Mouse (Mus musculus): ENCODE measurements around the gene Dnah6. TPM values are rescaled to one million over a fixed set of nuclear protein-coding genes. Genes with fewer than 3 reads are reported as not detected.

The Dnah6 gene
- polyA plus RNA-seq, 1 experiment from 2014 or later: 0.02 TPM

DNA sequence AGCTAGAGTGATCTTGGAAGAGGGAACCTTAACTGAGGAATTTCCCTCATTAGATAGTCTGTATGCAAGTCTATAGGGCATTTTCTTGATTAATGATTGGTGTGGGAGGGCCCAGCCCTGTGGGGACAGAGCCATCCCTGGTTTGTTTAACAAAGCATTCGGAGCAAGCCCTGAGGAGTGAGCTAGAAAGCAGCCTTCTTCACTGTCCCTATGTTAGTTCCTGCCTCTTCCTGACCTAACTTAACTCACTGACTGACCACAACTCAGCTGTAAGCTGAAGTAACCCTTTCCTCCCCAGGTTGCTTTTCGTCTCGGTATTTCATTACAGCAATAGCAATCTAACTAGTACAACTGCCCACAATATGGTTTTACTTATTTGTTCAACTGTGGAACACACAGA is 39.0 kb downstream of the Dnah6 start:
- H3K27ac ChIP-seq: no peak overlapping the region
- no peak overlapping the region for H3K4me3 ChIP-seq
- no peaks in the 10 kb centered on the region for H3K9me3 ChIP-seq (replicated peaks)
- H3K4me2 ChIP-seq: no peak overlapping the region
- no peaks in the 10 kb centered on the region for H3K27me3 ChIP-seq (replicated peaks)
- 10% methylated on average over 3 of the region's 3 CpGs for WGBS (ENCODE audit: insufficient replicate concordance)
- no peaks in the 10 kb centered on the region for H3K4me1 ChIP-seq
- no peaks in the 10 kb centered on the region for H3K36me3 ChIP-seq
- no peak for ATAC-seq
- H3K9ac ChIP-seq: no peak overlapping the region

DNA sequence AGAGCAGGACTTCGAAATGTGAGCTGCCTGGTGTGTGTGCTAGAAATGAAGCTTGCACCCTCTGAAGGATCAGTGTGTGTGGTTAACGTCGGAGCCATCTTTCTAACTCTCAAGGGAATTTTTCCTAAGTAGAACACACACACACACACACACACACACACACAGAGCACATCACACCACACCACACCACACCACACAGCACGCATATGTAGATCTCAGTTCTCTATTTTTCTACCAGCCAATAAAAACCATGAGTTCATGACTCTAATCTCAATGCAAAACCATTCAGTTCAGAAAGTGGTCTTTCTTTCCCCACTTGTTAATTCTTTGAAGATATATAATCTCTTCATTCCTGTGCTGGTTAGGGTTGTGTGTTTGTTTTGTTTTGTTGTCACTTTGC is 39.4 kb downstream of the Dnah6 start:
- no peaks in the 10 kb centered on the region for H3K4me1 ChIP-seq
- WGBS (ENCODE audit: insufficient replicate concordance): 55% methylated on average over 4 of the region's 4 CpGs
- H3K9ac ChIP-seq: no peak overlapping the region
- H3K9me3 ChIP-seq (replicated peaks): no peaks in the 10 kb centered on the region
- H3K4me3 ChIP-seq: no peak overlapping the region
- ATAC-seq: no peak
- H3K36me3 ChIP-seq: no peaks in the 10 kb centered on the region
- no peak overlapping the region for H3K27ac ChIP-seq
- H3K4me2 ChIP-seq: no peak overlapping the region
- H3K27me3 ChIP-seq (replicated peaks): no peaks in the 10 kb centered on the region

DNA sequence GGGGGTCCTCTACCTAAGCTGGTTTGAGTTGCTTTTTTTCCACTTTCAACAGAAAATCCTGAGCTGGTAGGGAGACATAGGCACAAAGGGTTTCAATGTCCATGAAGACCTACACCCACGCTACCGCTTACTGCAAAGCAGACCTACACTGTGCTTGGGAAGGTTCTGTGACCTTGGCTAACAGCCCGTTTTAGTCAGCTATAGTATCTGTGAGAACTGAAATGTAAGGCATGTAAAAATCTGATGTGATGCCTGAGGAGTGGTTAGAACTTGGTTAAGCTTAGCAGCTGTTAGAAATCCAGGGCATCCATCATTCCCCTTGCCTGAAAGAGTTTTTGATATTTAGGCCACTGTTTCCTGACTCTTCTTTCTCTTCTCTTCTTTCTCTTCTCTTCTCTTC is 46.3 kb downstream of the Dnah6 start:
- WGBS (ENCODE audit: insufficient replicate concordance): 72% methylated on average over 3 of the region's 3 CpGs
- ATAC-seq: no peak

DNA sequence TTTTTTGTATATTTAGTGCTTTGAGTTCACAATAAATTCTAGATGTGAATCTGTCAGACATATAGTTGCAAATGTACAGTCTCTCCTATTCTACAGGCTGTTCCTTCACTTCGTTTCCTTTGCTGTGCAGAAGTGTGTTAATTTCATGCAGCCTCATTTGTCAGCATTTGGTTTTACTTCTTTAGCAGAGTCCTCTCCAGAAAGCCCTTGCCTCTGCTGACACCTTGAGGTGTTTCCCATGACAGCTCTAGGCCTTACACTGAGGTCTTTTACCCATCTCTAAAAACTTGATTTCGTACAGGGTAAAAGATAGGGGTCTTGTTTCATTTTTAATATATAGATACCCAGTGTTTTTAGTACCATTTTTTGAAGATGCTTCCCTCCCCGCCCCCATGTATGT is 54.2 kb downstream of the Dnah6 start:
- H3K4me3 ChIP-seq: no peak overlapping the region
- no peak for ATAC-seq
- no peaks in the 10 kb centered on the region for H3K27me3 ChIP-seq (replicated peaks)
- H3K9me3 ChIP-seq (replicated peaks): no peaks in the 10 kb centered on the region
- WGBS (ENCODE audit: insufficient replicate concordance): 49% methylated on average over 3 of the region's 3 CpGs
- H3K4me1 ChIP-seq: no peaks in the 10 kb centered on the region
- no peak overlapping the region for H3K4me2 ChIP-seq
- no peak overlapping the region for H3K9ac ChIP-seq
- no peaks in the 10 kb centered on the region for H3K36me3 ChIP-seq
- H3K27ac ChIP-seq: no peak overlapping the region

More for the DNA sequence above, 46.3 kb downstream of the Dnah6 start:
- no peaks in the 10 kb centered on the region for H3K36me3 ChIP-seq
- H3K9ac ChIP-seq: no peak overlapping the region
- H3K4me3 ChIP-seq: no peak overlapping the region
- no peak overlapping the region for H3K4me2 ChIP-seq
- H3K27ac ChIP-seq: no peak overlapping the region
- no peaks in the 10 kb centered on the region for H3K27me3 ChIP-seq (replicated peaks)
- H3K9me3 ChIP-seq (replicated peaks): no peaks in the 10 kb centered on the region
- H3K4me1 ChIP-seq: no peaks in the 10 kb centered on the region

DNA sequence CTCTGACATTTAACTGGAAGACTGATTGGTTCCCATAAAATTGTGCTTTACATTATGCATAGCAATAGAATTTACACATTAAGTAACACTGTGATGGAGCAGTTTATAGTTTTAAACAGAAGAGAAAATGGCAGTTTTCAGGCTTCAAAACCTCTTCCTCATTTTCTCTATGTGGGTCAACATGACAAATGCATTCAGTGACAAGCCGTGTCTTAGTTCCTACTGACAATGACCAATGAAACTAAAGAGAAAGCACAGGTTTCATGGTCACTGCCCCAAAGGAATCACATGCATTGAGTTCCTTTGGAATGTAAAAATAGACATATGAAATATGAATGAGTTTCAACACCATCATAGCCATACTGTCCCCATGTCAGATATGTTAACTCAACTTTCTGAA is 58.5 kb downstream of the Dnah6 start:
- Histone ChIP-seq H3K27me3 (replicated peaks) (no peaks in the 10 kb centered on the region), H3K9me3 (replicated peaks) (no peaks in the 10 kb centered on the region), H3K4me1 (no peaks in the 10 kb centered on the region), H3K36me3 (no peaks in the 10 kb centered on the region), H3K9ac (no peak overlapping the region), H3K27ac (no peak overlapping the region), H3K4me3 (no peak overlapping the region), H3K4me2 (no peak overlapping the region)
- WGBS (ENCODE audit: insufficient replicate concordance): 43% methylated on average over 1 of the region's 1 CpGs
- no peak for ATAC-seq

DNA sequence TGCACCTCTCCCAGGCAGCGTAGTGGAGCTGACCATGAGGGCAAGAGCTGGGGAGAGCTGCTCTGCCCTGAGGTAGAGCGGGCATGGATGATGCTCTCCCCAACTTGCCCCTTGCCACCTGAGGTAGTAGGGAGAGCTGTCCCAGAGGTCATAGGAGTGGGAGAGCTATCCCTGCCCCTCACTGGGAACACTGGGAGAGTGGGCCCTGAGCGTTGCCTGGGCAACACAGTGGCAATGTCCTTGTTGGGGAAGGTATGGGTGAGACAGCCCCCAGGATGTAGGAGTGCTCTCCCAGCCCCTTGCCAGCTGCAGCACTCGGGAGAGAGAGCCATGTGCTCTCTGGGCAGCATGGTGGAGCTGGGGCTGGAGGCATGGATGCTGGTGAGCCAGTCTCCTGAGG is 60.1 kb downstream of the Dnah6 start:
- ATAC-seq: no peak
- WGBS (ENCODE audit: insufficient replicate concordance): 65% methylated on average over 4 of the region's 4 CpGs

DNA sequence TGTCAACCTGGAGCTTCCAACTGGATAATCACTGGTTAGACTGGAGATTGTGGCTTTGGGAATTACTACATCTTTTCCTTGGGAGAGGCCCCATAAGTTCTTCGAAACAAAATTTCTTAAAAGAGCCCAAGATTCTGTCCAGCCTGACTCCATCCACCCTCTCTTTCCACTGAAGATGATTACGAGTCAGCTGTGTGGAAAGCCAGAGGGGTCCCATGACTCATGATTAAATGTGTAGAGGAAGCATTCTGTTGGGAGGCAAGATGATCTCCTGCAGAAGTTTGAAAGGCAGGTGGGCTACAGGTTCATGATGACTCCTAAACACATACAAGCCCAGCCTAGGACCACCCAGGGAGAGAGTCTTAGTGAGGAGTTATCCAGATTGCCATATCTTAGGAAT is 66.0 kb downstream of the Dnah6 start:
- ATAC-seq: no peak
- H3K4me2 ChIP-seq: no peak overlapping the region
- no peaks in the 10 kb centered on the region for H3K9me3 ChIP-seq (replicated peaks)
- H3K4me1 ChIP-seq: no peaks in the 10 kb centered on the region
- WGBS (ENCODE audit: insufficient replicate concordance): 62% methylated on average over 2 of the region's 2 CpGs
- H3K36me3 ChIP-seq: no peaks in the 10 kb centered on the region
- no peak overlapping the region for H3K9ac ChIP-seq
- H3K27me3 ChIP-seq (replicated peaks): no peaks in the 10 kb centered on the region
- H3K4me3 ChIP-seq: no peak overlapping the region
- no peak overlapping the region for H3K27ac ChIP-seq

More for the DNA sequence above, 60.1 kb downstream of the Dnah6 start:
- no peaks in the 10 kb centered on the region for H3K36me3 ChIP-seq
- H3K4me1 ChIP-seq: no peaks in the 10 kb centered on the region
- H3K4me3 ChIP-seq: no peak overlapping the region
- H3K27ac ChIP-seq: no peak overlapping the region
- no peak overlapping the region for H3K9ac ChIP-seq
- H3K4me2 ChIP-seq: no peak overlapping the region
- H3K27me3 ChIP-seq (replicated peaks): no peaks in the 10 kb centered on the region
- no peaks in the 10 kb centered on the region for H3K9me3 ChIP-seq (replicated peaks)

DNA sequence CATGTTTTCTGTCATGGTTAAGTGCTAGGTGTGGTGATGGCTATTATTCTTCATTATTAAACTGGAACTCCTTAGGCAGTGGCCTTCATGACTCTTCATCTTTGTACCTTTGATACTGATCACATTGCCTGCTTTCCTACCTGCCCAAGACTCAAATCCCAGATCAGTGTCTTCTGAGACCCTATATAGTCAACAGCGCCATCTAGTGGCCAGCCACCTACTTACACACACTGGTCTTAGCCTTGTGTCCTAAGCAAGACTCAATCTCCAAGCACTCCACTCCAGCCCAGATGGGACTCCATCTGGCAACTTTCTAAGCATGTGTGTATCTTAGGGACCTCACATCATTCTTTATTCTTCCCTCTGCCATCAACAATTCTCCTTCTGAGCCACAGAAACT is 67.8 kb downstream of the Dnah6 start:
- no peak overlapping the region for H3K4me3 ChIP-seq
- no peak for ATAC-seq
- no peaks in the 10 kb centered on the region for H3K9me3 ChIP-seq (replicated peaks)

DNA sequence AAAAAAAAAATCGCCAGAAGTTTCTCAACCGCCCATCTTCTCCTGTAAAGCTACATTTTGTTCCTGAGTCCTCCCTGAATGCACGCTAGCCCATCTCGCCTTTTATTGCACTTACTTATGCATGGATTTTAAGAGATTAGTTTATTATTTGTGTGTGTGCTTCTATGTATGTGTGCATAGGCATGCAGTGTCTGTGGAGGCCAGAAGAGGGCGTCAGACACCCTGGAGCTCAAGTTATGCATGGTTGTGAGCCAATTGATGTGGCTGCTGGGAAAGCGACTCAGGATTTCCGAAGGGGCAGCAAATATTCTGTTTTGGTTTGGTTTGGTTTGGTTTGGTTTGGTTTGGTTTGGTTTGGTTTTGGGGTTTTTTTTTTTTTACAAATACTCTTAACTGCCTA is 78.0 kb downstream of the Dnah6 start:
- Histone ChIP-seq H3K4me3 (no peak overlapping the region), H3K27me3 (replicated peaks) (no peaks in the 10 kb centered on the region), H3K27ac (no peak overlapping the region), H3K9me3 (replicated peaks) (no peaks in the 10 kb centered on the region), H3K4me2 (no peak overlapping the region), H3K4me1 (no peaks in the 10 kb centered on the region), H3K36me3 (no peaks in the 10 kb centered on the region), H3K9ac (no peak overlapping the region)
- ATAC-seq: no peak
- WGBS (ENCODE audit: insufficient replicate concordance): 74% methylated on average over 7 of the region's 7 CpGs

More for the DNA sequence above, 67.8 kb downstream of the Dnah6 start:
- Histone ChIP-seq H3K27ac (no peak overlapping the region), H3K36me3 (no peaks in the 10 kb centered on the region), H3K4me2 (no peak overlapping the region), H3K9ac (no peak overlapping the region), H3K27me3 (replicated peaks) (no peaks in the 10 kb centered on the region), H3K4me1 (no peaks in the 10 kb centered on the region)
- WGBS (ENCODE audit: insufficient replicate concordance): 0% methylated on average over 1 of the region's 1 CpGs

DNA sequence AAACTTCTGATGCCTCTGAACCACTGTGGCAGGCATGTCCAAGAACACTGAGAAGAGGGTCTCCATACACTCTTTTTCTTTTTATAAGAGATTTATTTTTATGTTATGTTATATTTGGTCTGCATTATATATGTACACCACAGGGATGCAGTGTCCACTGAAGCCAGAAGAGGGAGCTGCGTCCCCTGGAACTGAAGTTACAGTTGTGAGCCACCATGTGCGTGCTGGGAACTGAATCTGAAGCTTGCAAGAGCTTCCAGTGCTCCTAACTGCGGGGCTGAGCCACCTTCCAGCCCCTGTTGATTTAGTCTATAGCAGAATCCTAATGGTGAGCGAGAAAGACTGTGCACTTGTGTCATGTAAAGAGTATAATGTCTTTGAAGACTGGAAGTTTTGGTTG is 78.7 kb downstream of the Dnah6 start:
- ATAC-seq: no peak
- 60% methylated on average over 4 of the region's 4 CpGs for WGBS (ENCODE audit: insufficient replicate concordance)
- H3K9me3 ChIP-seq (replicated peaks): no peaks in the 10 kb centered on the region

DNA sequence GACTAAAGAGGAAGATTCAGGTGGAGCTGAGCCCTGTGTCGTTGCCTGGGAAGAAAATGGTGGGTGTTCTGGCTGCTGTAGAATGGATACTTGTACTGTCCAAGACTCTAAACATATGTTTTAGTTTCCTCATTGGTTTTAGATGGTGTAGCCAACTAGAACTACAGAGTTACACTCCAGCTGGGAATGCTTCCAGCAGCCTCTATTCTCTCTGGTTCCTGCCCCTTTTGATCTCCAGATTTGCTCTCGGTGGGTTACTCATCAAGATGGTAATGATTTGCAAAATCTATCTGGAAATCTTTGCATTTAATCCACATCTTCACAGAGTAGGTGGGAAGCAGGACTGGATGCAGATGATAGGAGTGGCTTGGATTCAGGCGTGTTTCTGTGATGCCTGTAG is 80.6 kb downstream of the Dnah6 start:
- Histone ChIP-seq H3K9me3 (replicated peaks) (no peaks in the 10 kb centered on the region), H3K9ac (no peak overlapping the region), H3K27me3 (replicated peaks) (no peaks in the 10 kb centered on the region), H3K4me2 (no peak overlapping the region), H3K36me3 (no peaks in the 10 kb centered on the region), H3K27ac (no peak overlapping the region), H3K4me1 (no peaks in the 10 kb centered on the region), H3K4me3 (no peak overlapping the region)
- ATAC-seq: no peak
- 66% methylated on average over 3 of the region's 3 CpGs for WGBS (ENCODE audit: insufficient replicate concordance)

More for the DNA sequence above, 78.7 kb downstream of the Dnah6 start:
- Histone ChIP-seq H3K9ac (no peak overlapping the region), H3K4me2 (no peak overlapping the region), H3K27me3 (replicated peaks) (no peaks in the 10 kb centered on the region), H3K36me3 (no peaks in the 10 kb centered on the region), H3K4me3 (no peak overlapping the region), H3K4me1 (no peaks in the 10 kb centered on the region), H3K27ac (no peak overlapping the region)

DNA sequence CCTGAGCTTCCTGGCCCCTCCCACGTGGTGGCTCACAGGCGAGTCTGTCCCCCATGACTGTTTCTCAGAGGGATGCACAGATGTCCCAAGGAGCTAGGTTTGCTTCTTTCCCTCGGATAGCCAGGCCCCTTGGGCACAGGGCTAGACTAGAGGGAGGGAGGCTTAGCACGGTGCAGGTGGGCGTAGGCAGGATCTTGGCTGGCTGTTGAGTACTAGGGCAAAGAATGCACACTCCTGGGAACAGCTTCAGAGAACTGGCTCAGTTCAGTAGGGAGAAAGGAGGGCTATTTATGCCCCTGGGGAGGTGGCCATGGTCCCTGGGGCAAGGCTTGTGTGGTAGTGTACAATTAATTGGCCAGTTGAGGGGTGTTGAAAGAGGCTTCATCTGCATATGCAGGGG is 88.7 kb downstream of the Dnah6 start:
- 46% methylated on average over 5 of the region's 5 CpGs for WGBS (ENCODE audit: insufficient replicate concordance)
- no peaks in the 10 kb centered on the region for H3K9me3 ChIP-seq (replicated peaks)
- no peak overlapping the region for H3K4me2 ChIP-seq
- H3K27me3 ChIP-seq (replicated peaks): no peaks in the 10 kb centered on the region
- H3K9ac ChIP-seq: no peak overlapping the region
- no peak overlapping the region for H3K4me3 ChIP-seq
- no peak for ATAC-seq
- no peaks in the 10 kb centered on the region for H3K4me1 ChIP-seq
- no peaks in the 10 kb centered on the region for H3K36me3 ChIP-seq
- H3K27ac ChIP-seq: no peak overlapping the region

DNA sequence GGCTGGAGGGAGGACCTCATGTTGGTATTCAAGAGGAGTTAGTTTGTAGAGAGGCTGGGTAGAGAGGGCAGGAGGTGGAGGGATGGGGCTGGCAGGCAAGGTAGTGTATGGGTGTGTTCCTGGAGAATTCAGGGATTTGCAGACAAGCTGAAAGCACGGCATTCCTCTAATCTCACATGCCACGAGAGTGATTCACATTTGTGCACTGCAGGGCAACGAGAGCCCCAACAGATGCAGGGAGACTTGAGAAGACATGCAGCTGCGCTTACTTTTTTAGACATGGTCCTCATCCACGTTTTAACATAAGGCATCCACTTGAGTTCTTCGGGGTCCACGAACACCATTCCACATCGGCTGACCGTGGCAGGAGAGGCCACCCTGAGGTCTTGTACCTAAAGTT is 93.9 kb downstream of the Dnah6 start:
- no peak overlapping the region for H3K9ac ChIP-seq
- 71% methylated on average over 9 of the region's 9 CpGs for WGBS (ENCODE audit: insufficient replicate concordance)
- no peaks in the 10 kb centered on the region for H3K4me1 ChIP-seq
- H3K27me3 ChIP-seq (replicated peaks): no peaks in the 10 kb centered on the region
- H3K36me3 ChIP-seq: no peaks in the 10 kb centered on the region
- H3K9me3 ChIP-seq (replicated peaks): no peaks in the 10 kb centered on the region
- no peak overlapping the region for H3K4me2 ChIP-seq
- no peak overlapping the region for H3K4me3 ChIP-seq
- ATAC-seq: no peak
- no peak overlapping the region for H3K27ac ChIP-seq
